Mouse (Mus musculus): Measurements from ENCODE around the gene Gm13090. TPM values are rescaled to one million over a fixed set of nuclear protein-coding genes. Genes with fewer than 3 reads are reported as not detected.

Gene Gm13090
- polyA plus RNA-seq, 1 experiment, result not detected

GRCm38 (mm10) chr4:151130756-151131490, 41.6 kb downstream of the Gm13090 start:
- Histone ChIP-seq H3K27ac (ENCODE audit: insufficient read depth, low read length) (no peak overlapping the region), H3K27me3 (ENCODE audit: control insufficient read depth, insufficient read depth, low read length) (no peaks in the 10 kb centered on the region), H3K4me1 (ENCODE audit: control insufficient read depth, insufficient read depth, low read length) (peaks cover 42% of the 10 kb centered on the region), H3K4me3 (replicated peaks; ENCODE audit: insufficient read depth, low read depth, low read length) (no peak overlapping the region)
- no peak for TF ChIP-seq POLR2A (IDR thresholded peaks at IDR 0.05; ENCODE audit: borderline replicate concordance, insufficient read depth, low read length)
- TF ChIP-seq CTCF (IDR thresholded peaks at IDR 0.05; ENCODE audit: borderline replicate concordance, insufficient read depth, low read depth, low read length), result no peak
- 50% methylated on average over 9 of the region's 9 CpGs for WGBS
- peak in 1 of 2 experiments; percentile 33 for DNase-seq

- no peak for DNase-seq
- no peak for TF ChIP-seq POLR2A (IDR thresholded peaks at IDR 0.05; ENCODE audit: borderline replicate concordance, insufficient read depth, low read length)
- no peak for TF ChIP-seq CTCF (IDR thresholded peaks at IDR 0.05; ENCODE audit: borderline replicate concordance, insufficient read depth, low read depth, low read length)
- WGBS, result 66% methylated on average over 9 of the region's 9 CpGs
- H3K27ac ChIP-seq (ENCODE audit: insufficient read depth, low read length), result no peak overlapping the region
- H3K4me3 ChIP-seq (replicated peaks; ENCODE audit: insufficient read depth, low read depth, low read length), result no peak overlapping the region
- peaks cover 43% of the 10 kb centered on the region for H3K4me1 ChIP-seq (ENCODE audit: control insufficient read depth, insufficient read depth, low read length)
- H3K27me3 ChIP-seq (ENCODE audit: control insufficient read depth, insufficient read depth, low read length), result no peaks in the 10 kb centered on the region
Measured at GRCm38 (mm10) chr4:151132493-151132892, 43.1 kb downstream of the Gm13090 start.

GRCm38 (mm10) chr4:151133760-151134159, 44.4 kb downstream of the Gm13090 start:
- TF ChIP-seq POLR2A (IDR thresholded peaks at IDR 0.05; ENCODE audit: borderline replicate concordance, insufficient read depth, low read length) (no peak), CTCF (IDR thresholded peaks at IDR 0.05; ENCODE audit: borderline replicate concordance, insufficient read depth, low read depth, low read length) (no peak)
- H3K27ac ChIP-seq (ENCODE audit: insufficient read depth, low read length), result no peak overlapping the region
- peaks cover 46% of the 10 kb centered on the region for H3K4me1 ChIP-seq (ENCODE audit: control insufficient read depth, insufficient read depth, low read length)
- 47% methylated on average over 4 of the region's 4 CpGs for WGBS
- no peak for DNase-seq
- H3K4me3 ChIP-seq (replicated peaks; ENCODE audit: insufficient read depth, low read depth, low read length), result no peak overlapping the region
- no peaks in the 10 kb centered on the region for H3K27me3 ChIP-seq (ENCODE audit: control insufficient read depth, insufficient read depth, low read length)

- H3K27ac ChIP-seq (ENCODE audit: insufficient read depth, low read length), result no peak overlapping the region
- H3K4me3 ChIP-seq (replicated peaks; ENCODE audit: insufficient read depth, low read depth, low read length), result no peak overlapping the region
- no peaks in the 10 kb centered on the region for H3K27me3 ChIP-seq (ENCODE audit: control insufficient read depth, insufficient read depth, low read length)
- 44% methylated on average over 8 of the region's 8 CpGs for WGBS
- peak in 1 of 2 experiments; percentile 44 for DNase-seq
- H3K4me1 ChIP-seq (ENCODE audit: control insufficient read depth, insufficient read depth, low read length), result peaks cover 50% of the 10 kb centered on the region
- TF ChIP-seq POLR2A (IDR thresholded peaks at IDR 0.05; ENCODE audit: borderline replicate concordance, insufficient read depth, low read length) (no peak), CTCF (IDR thresholded peaks at IDR 0.05; ENCODE audit: borderline replicate concordance, insufficient read depth, low read depth, low read length) (no peak)
Measured at GRCm38 (mm10) chr4:151135491-151135890, 46.1 kb downstream of the Gm13090 start.

GRCm38 (mm10) chr4:151137701-151138100, 48.3 kb downstream of the Gm13090 start:
- 25% methylated on average over 5 of the region's 5 CpGs for WGBS
- TF ChIP-seq POLR2A (IDR thresholded peaks at IDR 0.05; ENCODE audit: borderline replicate concordance, insufficient read depth, low read length) (no peak), CTCF (IDR thresholded peaks at IDR 0.05; ENCODE audit: borderline replicate concordance, insufficient read depth, low read depth, low read length) (no peak)
- no peaks in the 10 kb centered on the region for H3K27me3 ChIP-seq (ENCODE audit: control insufficient read depth, insufficient read depth, low read length)
- H3K4me1 ChIP-seq (ENCODE audit: control insufficient read depth, insufficient read depth, low read length), result peaks cover 57% of the 10 kb centered on the region
- peak in 1 of 2 experiments; percentile 47 for DNase-seq
- peak overlapping the region; percentile 79 for H3K4me3 ChIP-seq (replicated peaks; ENCODE audit: insufficient read depth, low read depth, low read length)
- H3K27ac ChIP-seq (ENCODE audit: insufficient read depth, low read length), result no peak overlapping the region; the same call in 1 of the 2 replicates

DNA sequence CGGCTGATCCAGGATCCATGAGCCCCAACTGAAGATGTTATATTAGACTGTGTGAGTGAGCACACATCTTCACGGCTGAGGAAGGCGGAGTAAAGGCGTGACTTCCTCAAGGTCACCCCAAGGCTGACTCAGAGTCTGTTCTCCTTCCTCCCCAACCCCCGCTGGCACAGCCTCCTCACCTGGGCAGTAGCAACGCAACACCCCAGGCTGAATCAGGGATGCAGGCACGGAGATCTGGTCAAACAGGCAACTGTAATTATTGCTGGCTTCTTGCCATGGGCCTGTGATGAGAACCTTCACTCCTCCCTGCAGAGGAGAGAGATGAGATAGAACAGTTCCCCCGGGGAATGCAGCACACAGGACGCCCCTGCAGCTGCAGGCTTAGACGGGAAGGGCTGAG, 48.8 kb downstream of the Gm13090 start:
- peak; percentile 66 to 70 for DNase-seq
- TF ChIP-seq CTCF (IDR thresholded peaks at IDR 0.05; ENCODE audit: borderline replicate concordance, insufficient read depth, low read depth, low read length), result no peak
- no peak for TF ChIP-seq POLR2A (IDR thresholded peaks at IDR 0.05; ENCODE audit: borderline replicate concordance, insufficient read depth, low read length)
- H3K4me3 ChIP-seq (replicated peaks; ENCODE audit: insufficient read depth, low read depth, low read length), result peak overlapping the region; percentile 79
- H3K4me1 ChIP-seq (ENCODE audit: control insufficient read depth, insufficient read depth, low read length), result peaks cover 57% of the 10 kb centered on the region
- peak overlapping the region; percentile 95 for H3K27ac ChIP-seq (ENCODE audit: insufficient read depth, low read length)
- no peaks in the 10 kb centered on the region for H3K27me3 ChIP-seq (ENCODE audit: control insufficient read depth, insufficient read depth, low read length)
- 14% methylated on average over 10 of the region's 10 CpGs for WGBS

DNA sequence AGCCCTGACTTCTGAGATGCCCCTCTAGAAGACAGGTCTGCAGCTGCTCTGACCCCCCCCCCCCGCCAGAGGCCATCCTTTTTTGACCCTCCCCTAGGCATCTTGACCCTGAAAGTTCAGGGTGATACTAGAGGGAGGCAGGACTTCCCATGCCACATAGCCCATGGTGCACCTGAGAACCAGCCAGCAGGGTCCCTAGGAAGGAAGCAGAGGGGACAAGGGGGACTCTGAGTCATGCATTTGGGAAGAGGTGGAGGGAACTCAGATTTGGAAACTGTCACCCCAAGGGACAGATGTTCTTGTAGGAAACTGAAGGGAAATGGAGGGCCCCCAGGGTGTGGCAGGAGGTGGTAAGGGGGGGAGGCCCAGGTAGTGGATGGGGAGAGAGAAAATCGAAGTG, 49.2 kb downstream of the Gm13090 start:
- no peaks in the 10 kb centered on the region for H3K27me3 ChIP-seq (ENCODE audit: control insufficient read depth, insufficient read depth, low read length)
- peak overlapping the region; percentile 79 for H3K4me3 ChIP-seq (replicated peaks; ENCODE audit: insufficient read depth, low read depth, low read length)
- H3K4me1 ChIP-seq (ENCODE audit: control insufficient read depth, insufficient read depth, low read length), result peaks cover 57% of the 10 kb centered on the region
- TF ChIP-seq CTCF (IDR thresholded peaks at IDR 0.05; ENCODE audit: borderline replicate concordance, insufficient read depth, low read depth, low read length) (no peak), POLR2A (IDR thresholded peaks at IDR 0.05; ENCODE audit: borderline replicate concordance, insufficient read depth, low read length) (no peak)
- H3K27ac ChIP-seq (ENCODE audit: insufficient read depth, low read length), result peak overlapping the region; percentile 95
- DNase-seq, result no peak
- 22% methylated on average over 2 of the region's 2 CpGs for WGBS

Data from cerebellum, adult 2 months (tissue).